Mouse (Mus musculus): ENCODE results near the gene Oxsm. TPM values are rescaled to one million over a fixed set of nuclear protein-coding genes. Genes with fewer than 3 reads are reported as not detected.

Oxsm gene
- polyA plus RNA-seq, 1 experiment from 2014 or later: 3.7 TPM

Other genes with a start within 250 kb of the Oxsm start
- gene Ngly1, start 528 bp downstream of the Oxsm start, polyA plus RNA-seq (2015; fragmentation: Nextera tagmentation; extraction: Ambion mirVana): 34.1 and 36.7 TPM in 2 replicates
- 33.3 and 43.3 TPM in 2 replicates for gene Top2b, start 115.4 kb upstream of the Oxsm start, polyA plus RNA-seq (2015; fragmentation: Nextera tagmentation; extraction: Ambion mirVana)

Data from intestine, embryonic 15.5 days (tissue).